Mouse (Mus musculus): ENCODE measurements at regions not wholly inside any gene's neighbourhood (a gene's known extent, or its start where the extent isn't known, plus 50 kb on each side); places are given as distances from the start of the nearest gene placed in this dataset.

DNA sequence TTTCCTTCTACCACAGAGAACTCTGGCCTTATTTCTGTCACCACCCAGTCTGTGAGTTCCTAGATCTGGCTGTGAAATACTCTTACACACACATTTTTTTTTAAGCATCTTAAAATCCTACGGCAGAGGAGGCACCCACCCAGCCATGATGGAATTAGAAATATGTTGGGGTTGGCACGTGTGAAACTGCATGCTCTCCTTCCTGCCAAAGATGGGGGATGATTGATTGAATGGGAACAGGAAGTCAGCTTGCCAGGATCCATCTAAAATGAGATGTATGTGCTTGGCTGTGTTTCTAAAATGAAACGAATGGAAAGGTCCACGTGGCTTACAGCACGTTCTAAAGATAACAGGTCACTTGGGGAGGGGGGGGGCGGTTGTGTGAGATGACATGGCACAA, 324.9 kb downstream of the Prdm2 start:
- no peak overlapping the region for H3K9ac ChIP-seq (ENCODE audit: insufficient read depth, low read depth)
- H3K4me1 ChIP-seq (ENCODE audit: control insufficient read depth in 1 of 2, insufficient read depth in 2 of 2), result no peaks in the 10 kb centered on the region
- in situ Hi-C loops (cut with MboI; ENCODE audit: low pct_ligation_motif_present, low pct_unique_long_range_greater_than_20kb, low sequenced_read_pairs), result no loop called here
- peaks cover 82% of the 10 kb centered on the region for H3K9me3 ChIP-seq (replicated peaks; ENCODE audit: low read length)
- no peak overlapping the region for H3K4me3 ChIP-seq (replicated peaks in 1 of 3; ENCODE audit: low read depth in 2 of 3, low read length in 2 of 3, poor library complexity in 1 of 3)
- dilution Hi-C loops (cut with MboI; ENCODE audit: extremely low pct_ligation_motif_present, extremely low pct_unique_long_range_greater_than_20kb, low sequenced_read_pairs), result no loop called here
- H3K79me2 ChIP-seq (replicated peaks; ENCODE audit: control insufficient read depth, extremely low read depth, insufficient read depth, poor library complexity, severe bottlenecking), result no peaks in the 10 kb centered on the region
- DNase-seq (ENCODE audit: extremely low read depth), result no peak
- H3K4me2 ChIP-seq (ENCODE audit: insufficient read depth, low read depth, poor library complexity, severe bottlenecking), result no peak overlapping the region
- TF ChIP-seq HCFC1 (IDR thresholded peaks at IDR 0.05; ENCODE audit: low read depth, low read length) (no peak), USF1 (IDR thresholded peaks at IDR 0.05; ENCODE audit: low read depth, low read length) (no peak)
- H3K27me3 ChIP-seq (replicated peaks), result no peaks in the 10 kb centered on the region
- no peaks in the 10 kb centered on the region for H3K36me3 ChIP-seq (replicated peaks in 1 of 2; ENCODE audit: control insufficient read depth in 1 of 2, insufficient read depth in 1 of 2, low read length in 1 of 2)
- H3K27ac ChIP-seq (ENCODE audit: insufficient read depth, low read depth), result no peak overlapping the region

DNA sequence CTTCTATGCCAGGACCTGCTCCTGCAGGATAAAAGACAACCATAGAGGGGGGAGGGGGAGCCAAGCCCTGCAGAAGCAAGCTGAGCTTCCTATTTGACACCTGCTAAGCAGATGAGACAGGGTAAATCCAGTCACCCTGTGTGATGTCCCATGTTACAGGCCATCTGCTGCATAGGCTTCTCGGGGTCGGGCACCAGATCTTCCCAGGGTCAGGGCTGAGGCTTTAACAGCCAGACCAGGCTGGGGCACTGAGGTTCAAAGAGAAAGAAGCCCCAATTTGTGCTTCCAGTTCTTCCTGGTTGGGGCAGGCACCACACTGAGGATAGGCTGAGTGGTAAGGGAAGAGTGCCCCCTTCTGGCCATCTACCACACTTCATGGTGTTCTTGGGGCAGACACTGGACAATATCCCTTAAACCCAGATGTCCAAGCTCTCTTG, 332.5 kb downstream of the Prdm2 start:
- peaks cover 78% of the 10 kb centered on the region for H3K9me3 ChIP-seq (replicated peaks; ENCODE audit: low read length)
- dilution Hi-C loops (cut with MboI; ENCODE audit: extremely low pct_ligation_motif_present, extremely low pct_unique_long_range_greater_than_20kb, low sequenced_read_pairs), result no loop called here
- H3K4me2 ChIP-seq (ENCODE audit: insufficient read depth, low read depth, poor library complexity, severe bottlenecking), result no peak overlapping the region
- no peaks in the 10 kb centered on the region for H3K4me1 ChIP-seq (ENCODE audit: control insufficient read depth in 1 of 2, insufficient read depth in 2 of 2)
- H3K27me3 ChIP-seq (replicated peaks), result no peaks in the 10 kb centered on the region
- H3K79me2 ChIP-seq (replicated peaks; ENCODE audit: control insufficient read depth, extremely low read depth, insufficient read depth, poor library complexity, severe bottlenecking), result no peaks in the 10 kb centered on the region
- DNase-seq (ENCODE audit: extremely low read depth), result no peak
- H3K4me3 ChIP-seq (replicated peaks in 1 of 3; ENCODE audit: low read depth in 2 of 3, low read length in 2 of 3, poor library complexity in 1 of 3), result no peak overlapping the region
- H3K36me3 ChIP-seq (replicated peaks in 1 of 2; ENCODE audit: control insufficient read depth in 1 of 2, insufficient read depth in 1 of 2, low read length in 1 of 2), result no peaks in the 10 kb centered on the region
- H3K27ac ChIP-seq (ENCODE audit: insufficient read depth, low read depth), result no peak overlapping the region
- in situ Hi-C loops (cut with MboI; ENCODE audit: low pct_ligation_motif_present, low pct_unique_long_range_greater_than_20kb, low sequenced_read_pairs), result no loop called here
- TF ChIP-seq POLR2A (IDR thresholded peaks at IDR 0.05; ENCODE audit: low read depth, low read length) (no peak), USF1 (IDR thresholded peaks at IDR 0.05; ENCODE audit: low read depth, low read length) (no peak), NRF1 (IDR thresholded peaks at IDR 0.05; ENCODE audit: low read depth, low read length) (no peak), HCFC1 (IDR thresholded peaks at IDR 0.05; ENCODE audit: low read depth, low read length) (no peak), MXI1 (IDR thresholded peaks at IDR 0.05; ENCODE audit: low read depth, low read length) (no peak), KAT2A (IDR thresholded peaks at IDR 0.05; ENCODE audit: insufficient replicate concordance, low read length) (no peak), ZC3H11A (IDR thresholded peaks at IDR 0.05; ENCODE audit: low read depth, low read length) (no peak), CTCF (conservative IDR thresholded peaks at IDR 0.05 in 1 of 2, IDR thresholded peaks at IDR 0.05 in 1 of 2; ENCODE audit: low read depth in 2 of 2, low read length in 2 of 2) (no peak), BHLHE40 (IDR thresholded peaks at IDR 0.05; ENCODE audit: low read depth, low read length) (no peak), POLR2AphosphoS2 (IDR thresholded peaks at IDR 0.05; ENCODE audit: low read depth, low read length) (no peak), MAZ (IDR thresholded peaks at IDR 0.05; ENCODE audit: low read depth, low read length) (no peak), SIN3A (IDR thresholded peaks at IDR 0.05; ENCODE audit: low read length) (no peak), CHD1 (IDR thresholded peaks at IDR 0.05; ENCODE audit: low read depth, low read length) (no peak), MAX (IDR thresholded peaks at IDR 0.05; ENCODE audit: low read length) (no peak), JUN (IDR thresholded peaks at IDR 0.05; ENCODE audit: insufficient read depth, low read depth, low read length) (no peak), TBP (conservative IDR thresholded peaks at IDR 0.05; ENCODE audit: low read depth, low read length) (no peak), MYC (IDR thresholded peaks at IDR 0.05; ENCODE audit: low read depth, low read length) (no peak)
- no peak overlapping the region for H3K9ac ChIP-seq (ENCODE audit: insufficient read depth, low read depth)

All from CH12.LX (cell line).